Mouse (Mus musculus): ENCODE measurements at regions not wholly inside any gene's neighbourhood (a gene's known extent, or its start where the extent isn't known, plus 50 kb on each side); places are given as distances from the start of the nearest gene placed in this dataset.

GRCm38 (mm10) chr12:90946528-90946918 lies 208.3 kb upstream of the Dio2 start:
- DNase-seq (ENCODE audit: inconsistent age in 2 of 2, low spot score in 1 of 2): no peak

- DNase-seq (ENCODE audit: inconsistent age in 2 of 2, low spot score in 1 of 2): no peak
Observed at GRCm38 (mm10) chr12:90945743-90946527, 207.7 kb upstream of the Dio2 start.

GRCm38 (mm10) chr12:90932684-90933083 lies 194.4 kb upstream of the Dio2 start:
- DNase-seq (ENCODE audit: inconsistent age in 2 of 2, low spot score in 1 of 2): no peak

DNA sequence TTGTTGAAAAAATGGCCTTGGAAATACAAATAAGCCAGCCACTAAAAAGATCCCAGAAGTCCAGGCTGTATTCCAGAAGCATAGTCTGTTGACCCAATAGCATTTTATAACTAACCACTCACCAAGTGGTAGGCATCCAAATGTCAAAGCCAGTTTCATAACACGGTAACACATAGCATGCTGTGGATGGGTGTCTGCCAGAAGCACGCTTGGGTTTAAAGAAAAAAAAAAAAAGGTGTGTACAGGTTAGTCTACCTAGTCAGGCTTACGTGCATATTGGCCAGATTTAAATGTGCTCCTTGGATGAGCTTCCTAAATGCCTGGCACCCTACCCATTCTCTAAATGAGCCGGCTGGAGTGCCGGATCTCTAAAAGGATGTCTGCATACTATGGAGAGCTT lies 194.0 kb upstream of the Dio2 start:
- DNase-seq (ENCODE audit: inconsistent age in 2 of 2, low spot score in 1 of 2): peak in 1 of 2 experiments; percentile 29

DNA sequence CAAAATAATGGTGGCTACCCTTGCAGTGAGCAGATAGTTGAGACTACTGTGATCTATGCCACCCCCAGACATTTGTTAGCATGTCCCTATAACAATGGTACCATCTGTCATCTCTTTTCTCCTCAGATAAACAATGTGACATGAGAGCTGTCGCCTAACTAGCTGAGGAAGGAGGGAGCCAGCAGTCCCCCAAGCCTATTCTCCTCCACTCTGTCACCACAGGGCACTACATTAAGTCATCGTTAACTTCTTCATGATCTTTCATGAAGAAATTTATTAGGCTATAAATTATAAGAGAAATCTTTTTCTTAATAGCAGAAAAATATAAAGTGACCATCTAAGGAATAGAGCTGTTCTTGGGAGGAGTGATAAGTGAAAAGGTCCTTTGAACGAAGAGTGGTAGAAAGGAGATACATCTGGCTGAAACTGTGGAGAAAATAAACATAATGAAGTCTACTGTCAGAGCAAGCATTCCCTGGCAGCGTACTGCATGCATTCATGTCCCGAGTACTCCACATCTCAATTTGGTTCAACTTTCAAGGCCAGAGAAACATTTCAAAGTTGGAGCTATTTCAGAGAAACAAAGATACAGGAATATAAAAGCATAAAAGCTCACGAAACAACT lies 192.0 kb upstream of the Dio2 start:
- peak in 1 of 2 experiments; percentile 25 for DNase-seq (ENCODE audit: inconsistent age in 2 of 2, low spot score in 1 of 2)

GRCm38 (mm10) chr12:90923603-90924002 lies 185.4 kb upstream of the Dio2 start:
- no peak for DNase-seq (ENCODE audit: inconsistent age in 2 of 2, low spot score in 1 of 2)

GRCm38 (mm10) chr12:90923148-90923547 lies 184.9 kb upstream of the Dio2 start:
- no peak for DNase-seq (ENCODE audit: inconsistent age in 2 of 2, low spot score in 1 of 2)

DNA sequence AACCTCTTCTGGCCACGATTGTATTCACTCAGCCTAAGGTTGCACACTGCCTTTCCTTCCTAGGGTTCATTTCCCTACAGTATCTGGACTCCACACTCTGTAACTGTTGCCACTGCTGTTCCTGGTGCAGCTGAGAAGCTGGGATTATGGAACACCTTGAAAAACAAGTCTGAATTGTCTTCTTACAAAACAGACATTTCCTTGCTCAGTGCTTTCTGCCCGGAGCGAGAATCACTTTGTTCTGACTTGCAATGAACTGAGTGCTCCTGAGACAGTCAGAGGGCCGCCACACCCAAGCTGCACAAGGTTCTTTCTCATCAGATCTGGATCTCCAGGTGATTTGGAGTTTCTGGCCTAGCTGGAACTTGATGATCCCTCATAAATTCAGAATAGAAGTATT lies 183.0 kb upstream of the Dio2 start:
- no peak for DNase-seq (ENCODE audit: inconsistent age in 2 of 2, low spot score in 1 of 2)

- peak in 1 of 2 experiments; percentile 39 for DNase-seq (ENCODE audit: inconsistent age in 2 of 2, low spot score in 1 of 2)
Observed at GRCm38 (mm10) chr12:90915929-90916713, 177.9 kb upstream of the Dio2 start.

DNA sequence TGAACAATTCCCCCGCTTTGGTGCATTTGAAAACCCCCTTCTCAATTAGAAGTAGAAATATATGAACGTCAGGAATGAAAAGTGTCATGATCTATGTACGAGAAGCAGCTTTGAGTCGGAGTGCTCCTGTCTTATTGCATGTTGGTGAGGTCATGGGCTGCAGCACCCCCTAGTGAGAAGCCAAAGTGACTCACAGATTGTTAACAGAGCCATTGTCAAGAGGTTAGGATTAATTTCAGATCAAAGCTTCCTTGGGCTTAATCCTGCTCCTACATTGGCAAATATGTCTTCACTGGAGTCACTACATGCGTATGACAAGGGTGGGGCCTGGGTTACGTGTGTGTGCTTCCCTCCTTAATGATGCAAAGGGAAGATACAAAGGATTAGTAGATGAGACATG lies 165.8 kb upstream of the Dio2 start:
- DNase-seq (ENCODE audit: inconsistent age in 2 of 2, low spot score in 1 of 2): peak; percentile 10 to 60

DNA sequence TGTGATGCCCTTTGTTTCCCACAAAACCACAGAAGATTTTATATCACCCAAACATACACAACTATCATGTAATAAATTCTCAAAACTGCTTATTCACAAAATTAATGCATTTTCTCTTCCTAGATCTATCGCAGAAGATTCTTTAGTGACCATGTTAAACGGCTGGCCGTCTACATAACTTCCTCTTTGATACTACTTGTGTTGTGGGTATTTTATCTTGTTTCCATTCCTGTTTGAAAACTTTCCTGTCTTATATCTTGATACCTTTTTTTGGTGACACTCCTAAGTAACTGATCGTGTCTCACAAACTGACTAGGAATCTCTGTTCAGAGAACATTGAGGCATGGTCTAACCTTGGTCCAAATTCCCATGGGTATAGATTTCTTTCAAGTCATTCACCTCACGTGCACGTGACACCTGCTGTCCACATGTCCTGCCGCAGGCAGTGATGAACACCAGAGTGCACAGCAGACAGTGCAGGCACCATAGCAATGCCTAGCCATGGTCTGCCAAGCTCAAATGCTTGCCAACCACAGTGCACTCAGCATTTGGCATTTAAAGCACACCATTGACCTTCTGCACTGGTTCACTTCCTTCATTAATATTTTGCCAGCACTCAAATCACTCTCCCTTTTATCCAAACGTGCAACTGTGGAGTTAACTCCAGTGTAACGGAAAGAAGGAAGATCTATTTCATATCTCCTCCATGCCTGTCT lies 155.6 kb upstream of the Dio2 start:
- DNase-seq (ENCODE audit: inconsistent age in 2 of 2, low spot score in 1 of 2): peak in 1 of 2 experiments; percentile 20

DNA sequence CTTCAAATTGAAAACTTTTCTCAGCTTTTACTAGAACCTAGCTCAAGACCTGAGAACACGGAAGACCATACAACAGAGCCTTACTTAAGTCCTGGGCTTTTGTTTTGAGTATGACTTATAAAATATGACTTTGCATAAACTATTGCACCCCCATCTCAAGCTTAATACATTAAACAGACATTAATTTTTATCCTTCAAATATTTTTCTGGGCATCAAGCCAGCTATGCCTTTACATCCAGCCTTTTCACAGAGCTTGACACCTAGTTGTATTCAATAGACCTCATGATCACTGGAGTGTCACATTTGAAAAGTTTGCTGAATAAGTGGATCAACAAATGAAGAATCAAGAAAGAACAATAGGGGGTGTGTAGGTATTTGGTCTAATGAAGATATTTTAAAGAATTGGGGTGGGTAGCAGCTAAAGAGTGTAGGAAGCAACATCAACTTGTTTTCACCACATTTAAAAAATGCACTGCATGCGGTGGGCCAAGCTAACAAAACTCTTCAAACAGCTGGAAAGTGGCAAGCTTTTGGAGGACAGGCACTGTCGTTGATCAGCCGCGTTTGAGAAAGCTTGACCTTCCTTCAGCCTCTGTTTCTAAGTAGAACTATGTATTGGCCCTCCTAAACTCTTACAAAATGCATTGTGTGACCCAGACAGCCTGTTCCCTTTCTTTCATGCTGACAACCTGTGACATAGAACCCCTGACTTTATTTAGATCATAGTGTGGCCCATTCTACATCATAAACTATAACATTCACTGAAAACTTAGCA lies 138.2 kb upstream of the Dio2 start:
- DNase-seq (ENCODE audit: inconsistent age in 2 of 2, low spot score in 1 of 2): no peak

DNA sequence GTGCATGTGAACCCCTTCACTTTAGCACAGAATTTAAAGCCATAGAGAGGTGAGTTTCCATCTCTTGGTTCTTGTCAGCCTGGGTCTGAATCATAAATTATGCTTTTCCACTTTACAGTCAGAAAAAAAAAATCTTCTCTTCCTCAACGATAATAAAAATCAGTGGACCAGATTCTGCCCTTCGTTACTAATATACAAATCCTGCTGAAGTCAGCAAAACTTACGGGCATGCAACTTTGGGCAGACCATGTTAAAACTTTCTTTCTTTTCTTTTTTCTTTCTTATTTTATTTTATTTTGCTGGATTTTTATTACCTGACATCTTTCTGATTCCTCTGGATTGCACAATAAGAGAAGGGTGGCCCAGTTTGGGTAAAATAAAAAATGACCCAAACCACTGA lies 136.6 kb upstream of the Dio2 start:
- DNase-seq (ENCODE audit: inconsistent age in 2 of 2, low spot score in 1 of 2): no peak

DNA sequence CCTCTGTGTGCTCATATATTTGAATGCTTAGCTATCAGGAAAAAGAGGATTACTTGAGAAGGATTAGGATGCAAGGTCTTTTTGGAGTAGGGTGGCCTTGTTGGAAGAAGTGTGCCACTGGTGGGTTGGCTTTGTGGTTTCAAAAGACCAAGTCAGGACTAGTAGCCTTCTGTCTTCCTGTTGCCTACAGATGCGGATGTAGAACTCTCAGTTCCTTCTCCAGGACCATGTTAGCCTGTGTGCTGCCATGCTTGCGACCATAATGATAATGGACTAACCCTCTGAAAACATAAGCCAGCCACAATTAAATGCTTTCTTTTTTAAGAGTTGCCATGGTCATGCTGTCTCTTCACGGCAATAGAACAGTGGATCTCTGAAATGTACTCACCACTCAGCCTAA lies 135.7 kb upstream of the Dio2 start:
- no peak for DNase-seq (ENCODE audit: inconsistent age in 2 of 2, low spot score in 1 of 2)

DNA sequence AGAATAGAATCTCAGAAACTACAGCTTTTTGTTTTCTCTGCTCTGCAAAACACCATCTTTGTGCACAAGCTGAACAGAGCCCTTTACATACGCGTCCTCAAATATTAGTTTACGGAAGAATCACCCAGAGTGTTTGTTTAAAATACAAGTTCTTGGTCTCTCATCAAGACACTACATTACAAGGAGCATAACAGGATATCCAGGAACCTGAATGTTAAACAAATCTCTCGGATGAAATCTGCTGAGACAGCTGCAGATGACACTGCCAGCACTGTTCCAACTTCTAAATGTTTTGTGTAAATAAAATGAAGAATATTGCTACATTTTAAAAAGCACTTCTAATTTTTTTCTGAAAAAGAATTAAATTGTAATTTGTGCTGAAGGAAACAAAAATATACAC lies 128.4 kb upstream of the Dio2 start:
- no peak for DNase-seq (ENCODE audit: inconsistent age in 2 of 2, low spot score in 1 of 2)

DNA sequence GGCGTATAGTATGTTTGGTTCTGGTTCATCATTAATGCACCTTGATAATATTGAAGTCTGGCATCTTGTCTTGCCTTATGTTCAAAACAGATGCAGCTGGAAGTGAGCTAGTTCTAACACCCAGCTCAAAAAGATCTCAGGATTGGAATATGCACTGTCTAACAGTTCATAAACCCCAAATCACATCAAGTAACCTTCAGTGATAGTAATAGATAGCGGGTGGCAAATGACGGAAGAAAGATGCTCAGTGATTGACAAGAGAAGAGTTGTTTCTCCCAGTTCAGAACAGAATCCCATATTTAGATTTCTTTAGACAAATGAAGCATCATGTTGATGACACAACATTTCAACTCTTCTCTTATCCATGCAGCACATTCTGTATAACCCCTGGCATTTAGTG lies 124.4 kb upstream of the Dio2 start:
- no peak for DNase-seq (ENCODE audit: inconsistent age in 2 of 2, low spot score in 1 of 2)

DNA sequence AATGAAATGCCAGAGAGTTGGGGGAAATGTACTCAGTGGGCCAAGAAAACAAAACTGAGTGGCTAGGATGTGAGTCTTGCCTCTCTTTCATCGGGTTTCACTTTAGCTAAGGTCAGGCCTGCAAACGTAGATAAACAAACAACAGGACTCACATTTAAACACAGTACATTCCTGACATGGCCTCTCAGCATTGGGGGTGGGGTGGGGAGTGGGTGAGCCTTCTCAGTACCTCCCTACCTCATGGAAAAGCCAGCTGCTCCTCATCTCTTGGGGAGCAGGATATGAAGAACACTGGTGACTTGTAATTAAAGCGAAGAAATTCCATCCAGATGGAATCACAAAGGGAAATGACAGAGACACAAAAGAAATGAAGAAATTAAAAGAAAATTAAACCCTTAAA lies 119.5 kb upstream of the Dio2 start:
- no peak for DNase-seq (ENCODE audit: inconsistent age in 2 of 2, low spot score in 1 of 2)

DNA sequence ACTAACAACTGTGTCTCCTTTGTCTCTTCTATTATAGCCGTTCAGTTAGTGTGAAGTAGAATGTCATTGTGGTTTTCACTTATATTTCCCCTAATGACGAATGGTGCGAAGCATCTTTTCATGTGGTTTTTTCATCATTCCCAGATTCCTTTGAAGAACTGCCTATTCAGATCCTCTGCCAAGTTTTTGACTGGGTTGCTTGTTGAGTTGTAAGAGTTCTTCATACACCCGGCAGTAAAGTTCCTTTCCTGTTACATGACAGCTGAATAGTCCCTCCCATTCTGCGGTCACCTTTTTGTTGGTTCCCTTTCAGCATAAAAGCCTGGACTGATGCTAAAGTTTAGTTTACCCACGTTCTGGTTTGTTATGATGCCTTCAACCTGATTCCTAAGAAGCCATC lies 72.4 kb upstream of the Dio2 start:
- DNase-seq (ENCODE audit: inconsistent age in 2 of 2, low spot score in 1 of 2): no peak

GRCm38 (mm10) chr12:90790562-90790961 lies 52.3 kb upstream of the Dio2 start:
- no peak for DNase-seq (ENCODE audit: inconsistent age in 2 of 2, low spot score in 1 of 2)

Data from adrenal gland, adult (tissue).